Mouse (Mus musculus) CH12.LX (cell line): ENCODE data around the gene Ddost. TPM values are rescaled to one million over a fixed set of nuclear protein-coding genes. Genes with fewer than 3 reads are reported as not detected.

ENCODE experiments used
- DNase-seq: peaks from one replicate; pipeline ENCODE4 v3.0.0-alpha.2; 2013; ENCODE audit errors: extremely low read depth
- H3K27ac ChIP-seq: 2 replicates; pipeline ENCODE4 v1.5.1; 2012; ENCODE audit warnings: low read depth, mild to moderate bottlenecking, control low read depth, moderate library complexity; ENCODE audit not compliant: insufficient read depth
- H3K27me3 ChIP-seq: replicated peaks from 2 replicates; pipeline ENCODE3; 2012; ENCODE audit warnings: inconsistent platforms
- H3K36me3 ChIP-seq, 2 experiments: replicated peaks in 1 of 2; 2 replicates each; pipeline versions ENCODE3 to v1.6.1; 2012; ENCODE audit warnings: inconsistent platforms in 1 of 2, low read length in 1 of 2, mild to moderate bottlenecking in 1 of 2, mixed read lengths in 1 of 2, moderate library complexity in 1 of 2; ENCODE audit not compliant: control insufficient read depth in 1 of 2, insufficient read depth in 1 of 2
- H3K4me1 ChIP-seq, 2 experiments: 2 replicates each; pipeline ENCODE4 v1.6.1; 2012; ENCODE audit warnings: inconsistent platforms in 1 of 2, moderate library complexity in 1 of 2; ENCODE audit not compliant: insufficient read depth in 2 of 2, control insufficient read depth in 1 of 2
- H3K4me2 ChIP-seq: 2 replicates; pipeline ENCODE4 v1.6.1; 2012; ENCODE audit warnings: low read depth, mild to moderate bottlenecking, control low read depth; ENCODE audit not compliant: poor library complexity, insufficient read depth, severe bottlenecking
- H3K4me3 ChIP-seq, 3 experiments: fragments of 150-350 bp in 1 of 3; sonication (generic) in 1 of 3; replicated peaks in 1 of 3; 2 replicates each; pipeline versions ENCODE3 to v1.5.1; 2011 to 2012; ENCODE audit warnings: low read depth in 2 of 3, low read length in 2 of 3, mild to moderate bottlenecking in 2 of 3, moderate library complexity in 2 of 3, control low read depth in 1 of 3, improper control_type of control experiment in 1 of 3, inconsistent platforms in 1 of 3, mixed read lengths in 1 of 3; ENCODE audit not compliant: poor library complexity in 1 of 3
- H3K79me2 ChIP-seq: replicated peaks from 2 replicates; pipeline ENCODE4 v1.6.1; 2012; ENCODE audit warnings: mild to moderate bottlenecking, moderate library complexity; ENCODE audit not compliant: control insufficient read depth, poor library complexity, insufficient read depth, severe bottlenecking; ENCODE audit errors: extremely low read depth
- H3K9ac ChIP-seq: 2 replicates; pipeline ENCODE4 v1.6.1; 2012; ENCODE audit warnings: low read depth, mild to moderate bottlenecking, control low read depth, moderate library complexity; ENCODE audit not compliant: insufficient read depth
- H3K9me3 ChIP-seq: replicated peaks from 2 replicates; pipeline ENCODE3; 2012; ENCODE audit warnings: low read length, inconsistent platforms, mixed read lengths
- BHLHE40 ChIP-seq: IDR thresholded peaks from 2 replicates; pipeline ENCODE4 v1.6.1; 2011; ENCODE audit warnings: mild to moderate bottlenecking, low read depth, low read length, improper control_type of control experiment
- CHD1 ChIP-seq: IDR thresholded peaks from 2 replicates; pipeline ENCODE4 v1.6.1; 2012; ENCODE audit warnings: low read depth, low read length, improper control_type of control experiment, inconsistent platforms
- CHD2 ChIP-seq: IDR thresholded peaks from 2 replicates; pipeline ENCODE4 v1.6.1; 2011; ENCODE audit warnings: low read length, improper control_type of control experiment
- CTCF ChIP-seq, 2 experiments: IDR thresholded peaks in 1 of 2; conservative IDR thresholded peaks in 1 of 2; 2 replicates each; pipeline ENCODE4 v1.5.1; 2011 to 2012; ENCODE audit warnings: low read depth in 2 of 2, low read length in 2 of 2, improper control_type of control experiment in 1 of 2, inconsistent platforms in 1 of 2, mild to moderate bottlenecking in 1 of 2, moderate library complexity in 1 of 2
- E2F4 ChIP-seq: IDR thresholded peaks from 2 replicates; pipeline ENCODE4 v1.6.1; 2011; ENCODE audit warnings: low read depth, low read length, improper control_type of control experiment; ENCODE audit not compliant: insufficient replicate concordance
- ELF1 ChIP-seq: IDR thresholded peaks from 2 replicates; pipeline ENCODE4 v1.6.1; 2014; ENCODE audit warnings: low read depth, mild to moderate bottlenecking, inconsistent platforms, low read length, improper control_type of control experiment
- EP300 ChIP-seq: IDR thresholded peaks from 2 replicates; pipeline ENCODE4 v1.6.1; 2011; ENCODE audit warnings: low read length, improper control_type of control experiment
- ETS1 ChIP-seq: conservative IDR thresholded peaks from 2 replicates; pipeline ENCODE4 v1.6.1; 2012; ENCODE audit warnings: low read depth, mild to moderate bottlenecking, inconsistent platforms, low read length, improper control_type of control experiment, moderate library complexity
- GABPA ChIP-seq: IDR thresholded peaks from 2 replicates; pipeline ENCODE4 v1.6.1; 2012; ENCODE audit warnings: low read depth, low read length, improper control_type of control experiment, inconsistent platforms; ENCODE audit not compliant: insufficient replicate concordance
- HCFC1 ChIP-seq: IDR thresholded peaks from 2 replicates; pipeline ENCODE4 v1.6.1; 2012; ENCODE audit warnings: low read depth, mild to moderate bottlenecking, inconsistent platforms, low read length, improper control_type of control experiment
- IRF4 ChIP-seq: IDR thresholded peaks from 2 replicates; pipeline ENCODE4 v1.6.1; 2014; ENCODE audit warnings: low read depth, mild to moderate bottlenecking, inconsistent platforms, low read length, improper control_type of control experiment
- JUN ChIP-seq: IDR thresholded peaks from 2 replicates; pipeline ENCODE4 v1.6.1; 2011; ENCODE audit warnings: low read depth, mild to moderate bottlenecking, low read length, improper control_type of control experiment, moderate library complexity; ENCODE audit not compliant: insufficient read depth
- JUND ChIP-seq: conservative IDR thresholded peaks from 2 replicates; pipeline ENCODE4 v1.6.1; 2011; ENCODE audit warnings: low read depth, low read length, improper control_type of control experiment
- KAT2A ChIP-seq: IDR thresholded peaks from 2 replicates; pipeline ENCODE4 v1.6.1; 2012; ENCODE audit warnings: low read length, improper control_type of control experiment, inconsistent platforms; ENCODE audit not compliant: insufficient replicate concordance
- MAFK ChIP-seq: IDR thresholded peaks from 2 replicates; pipeline ENCODE4 v1.6.1; 2011; ENCODE audit warnings: low read length, improper control_type of control experiment; ENCODE audit not compliant: insufficient replicate concordance
- MAX ChIP-seq: IDR thresholded peaks from 2 replicates; pipeline ENCODE4 v1.6.1; 2011; ENCODE audit warnings: low read length, improper control_type of control experiment
- MAZ ChIP-seq: IDR thresholded peaks from 2 replicates; pipeline ENCODE4 v1.6.1; 2012; ENCODE audit warnings: low read depth, mild to moderate bottlenecking, inconsistent platforms, low read length, improper control_type of control experiment, moderate library complexity
- MEF2A ChIP-seq: IDR thresholded peaks from 2 replicates; pipeline ENCODE4 v1.6.1; 2014; ENCODE audit warnings: low read depth, mild to moderate bottlenecking, inconsistent platforms, low read length, improper control_type of control experiment, borderline replicate concordance
- MXI1 ChIP-seq: IDR thresholded peaks from 2 replicates; pipeline ENCODE4 v1.6.1; 2011; ENCODE audit warnings: mild to moderate bottlenecking, low read depth, low read length, improper control_type of control experiment
- MYC ChIP-seq: IDR thresholded peaks from 2 replicates; pipeline ENCODE4 v1.6.1; 2011; ENCODE audit warnings: low read depth, mild to moderate bottlenecking, improper control_type of control experiment, low read length
- NELFE ChIP-seq: IDR thresholded peaks from 2 replicates; pipeline ENCODE4 v1.6.1; 2011; ENCODE audit warnings: low read depth, low read length, improper control_type of control experiment
- NRF1 ChIP-seq: IDR thresholded peaks from 2 replicates; pipeline ENCODE4 v1.6.1; 2014; ENCODE audit warnings: low read depth, mild to moderate bottlenecking, inconsistent platforms, low read length, improper control_type of control experiment, moderate library complexity
- PAX5 ChIP-seq: IDR thresholded peaks from 2 replicates; pipeline ENCODE4 v1.6.1; 2012; ENCODE audit warnings: low read length, inconsistent platforms, mixed read lengths
- POLR2A ChIP-seq: IDR thresholded peaks from 2 replicates; pipeline ENCODE4 v1.6.1; 2011; ENCODE audit warnings: low read depth, mild to moderate bottlenecking, improper control_type of control experiment, low read length
- POLR2AphosphoS2 ChIP-seq: IDR thresholded peaks from 2 replicates; pipeline ENCODE4 v1.6.1; 2011; ENCODE audit warnings: low read depth, low read length, improper control_type of control experiment
- RAD21 ChIP-seq: IDR thresholded peaks from 2 replicates; pipeline ENCODE4 v1.6.1; 2011; ENCODE audit warnings: low read depth, mild to moderate bottlenecking, low read length, improper control_type of control experiment, moderate library complexity
- RCOR1 ChIP-seq: conservative IDR thresholded peaks from 2 replicates; pipeline ENCODE4 v1.6.1; 2012; ENCODE audit warnings: low read depth, mild to moderate bottlenecking, inconsistent platforms, low read length, improper control_type of control experiment
- SIN3A ChIP-seq: IDR thresholded peaks from 2 replicates; pipeline ENCODE4 v1.6.1; 2012; ENCODE audit warnings: low read length, improper control_type of control experiment, inconsistent platforms
- SMC3 ChIP-seq: IDR thresholded peaks from 2 replicates; pipeline ENCODE4 v1.6.1; 2011; ENCODE audit warnings: low read depth, low read length, improper control_type of control experiment
- TBP ChIP-seq: conservative IDR thresholded peaks from 2 replicates; pipeline ENCODE4 v1.6.1; 2011; ENCODE audit warnings: low read depth, low read length, improper control_type of control experiment
- TCF12 ChIP-seq: IDR thresholded peaks from 2 replicates; pipeline ENCODE4 v1.6.1; 2014; ENCODE audit warnings: low read depth, mild to moderate bottlenecking, inconsistent platforms, low read length, improper control_type of control experiment
- UBTF ChIP-seq: IDR thresholded peaks from 2 replicates; pipeline ENCODE4 v1.6.1; 2012; ENCODE audit warnings: low read depth, mild to moderate bottlenecking, inconsistent platforms, low read length, improper control_type of control experiment, moderate library complexity
- USF1 ChIP-seq: IDR thresholded peaks from 2 replicates; pipeline ENCODE4 v1.6.1; 2014; ENCODE audit warnings: low read depth, mild to moderate bottlenecking, inconsistent platforms, low read length, improper control_type of control experiment
- USF2 ChIP-seq: conservative IDR thresholded peaks from 2 replicates; pipeline ENCODE4 v1.6.1; 2011; ENCODE audit warnings: low read depth, low read length, improper control_type of control experiment
- ZC3H11A ChIP-seq: IDR thresholded peaks from 2 replicates; pipeline ENCODE4 v1.6.1; 2012; ENCODE audit warnings: low read depth, mild to moderate bottlenecking, inconsistent platforms, low read length, improper control_type of control experiment
- ZKSCAN1 ChIP-seq: IDR thresholded peaks from 2 replicates; pipeline ENCODE4 v1.6.1; 2012; ENCODE audit warnings: low read depth, inconsistent platforms, low read length, improper control_type of control experiment, borderline replicate concordance
- ZMIZ1 ChIP-seq: IDR thresholded peaks from 2 replicates; pipeline ENCODE4 v1.6.1; 2012; ENCODE audit warnings: low read depth, mild to moderate bottlenecking, inconsistent platforms, low read length, improper control_type of control experiment
- ZNF384 ChIP-seq: IDR thresholded peaks from 2 replicates; pipeline ENCODE4 v1.6.1; 2012; ENCODE audit warnings: low read depth, low read length, improper control_type of control experiment, inconsistent platforms
- dilution Hi-C: fragments of 300-500 bp; cut with MboI; formaldehyde crosslinking; loops from 2 replicates; pipeline ENCODE4 v1.14.3; 2020; ENCODE audit warnings: low sequenced_read_pairs; ENCODE audit not compliant: extremely low pct_unique_long_range_greater_than_20kb, extremely low pct_ligation_motif_present
- in situ Hi-C: fragments of 300-500 bp; cut with MboI; formaldehyde crosslinking; loops from 3 replicates; pipeline ENCODE4 v1.14.3; 2019; ENCODE audit warnings: low sequenced_read_pairs, low pct_ligation_motif_present, low pct_unique_long_range_greater_than_20kb, mixed read lengths
- polyA plus RNA-seq: library from polyadenylated mRNA; unstranded; fragments of >175 nt; gene quantifications from 2 replicates; pipeline ENCODE4 v1.2.1, GENCODE M21; 2012; ENCODE audit warnings: low read depth; ENCODE audit not compliant: insufficient read length
- total RNA-seq, 2 experiments: library from RNA; depleted of rRNA; stranded (reverse); fragments of 300-350 nt in 1 of 2; fragments of >200 nt in 1 of 2; gene quantifications; 2 replicates each; pipeline ENCODE4 v1.2.3; 2012 to 2014

Ddost gene
- total and polyA plus RNA-seq, 3 experiments, result 163 to 186 (median 164) TPM

DNA sequence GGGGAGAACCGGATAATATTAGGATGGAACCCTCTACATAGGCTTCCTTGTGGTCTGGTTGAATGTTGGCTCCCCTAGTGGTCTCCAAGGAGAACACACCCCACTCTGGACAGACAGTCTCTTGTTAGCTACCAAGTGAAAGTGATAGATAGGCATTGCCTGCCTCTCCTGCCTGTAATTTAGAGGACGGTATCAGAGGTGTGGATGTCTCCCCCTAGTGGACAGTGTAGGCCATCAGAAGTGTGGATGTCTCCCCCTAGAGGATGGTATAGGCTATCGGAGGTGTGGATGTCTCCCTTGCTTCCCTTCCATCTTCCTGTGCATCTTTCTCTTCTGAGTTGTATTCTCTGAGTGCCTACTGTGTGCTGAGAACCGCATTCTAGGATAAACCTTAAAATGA is 21.7 kb upstream of the Ddost start:
- peak; percentile 95 for DNase-seq
- peaks cover 20% of the 10 kb centered on the region for H3K27me3 ChIP-seq
- H3K9ac ChIP-seq, result no peak overlapping the region

DNA sequence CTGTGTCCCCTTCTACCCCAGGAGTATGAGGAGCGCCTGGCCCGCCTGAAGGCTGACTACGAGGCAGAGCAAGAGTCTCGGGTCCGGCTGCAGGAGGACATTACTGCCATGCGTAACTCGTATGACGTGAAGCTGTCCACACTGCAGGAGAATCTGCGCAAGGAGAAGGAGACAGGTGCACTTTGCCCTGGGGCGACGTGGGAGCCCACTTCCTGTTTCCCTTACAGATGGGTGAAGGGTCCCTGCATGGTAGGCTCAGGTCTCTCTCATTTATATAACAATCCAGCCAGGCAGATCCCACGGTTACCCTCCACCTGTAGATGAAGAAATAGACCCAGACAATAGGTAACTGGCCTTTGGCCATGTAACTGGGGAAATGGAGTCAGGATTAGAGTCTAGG is 18.1 kb upstream of the Ddost start:
- Histone ChIP-seq H3K79me2 (no peaks in the 10 kb centered on the region), H3K27me3 (peaks cover 10% of the 10 kb centered on the region), H3K9ac (no peak overlapping the region), H3K36me3 (no peaks in the 10 kb centered on the region), H3K27ac (no peak overlapping the region), H3K4me3 (no peak overlapping the region), H3K9me3 (peaks cover 6% of the 10 kb centered on the region), H3K4me1 (peaks cover 14 to 51% of the 10 kb centered on the region in 2 experiments), H3K4me2 (no peak overlapping the region)
- DNase-seq, result no peak
- TF ChIP-seq ZNF384 (no peak), MXI1 (no peak), RAD21 (no peak), HCFC1 (no peak), POLR2AphosphoS2 (no peak), ETS1 (no peak), ZMIZ1 (no peak), JUND (no peak), SIN3A (no peak), SMC3 (no peak), CHD2 (no peak), USF1 (no peak), ELF1 (no peak), ZC3H11A (no peak)
- in situ Hi-C loops, result no loop called here
- dilution Hi-C loops, result no loop called here

More for the DNA sequence above, 21.7 kb upstream of the Ddost start:
- H3K4me3 ChIP-seq, result no peak overlapping the region
- no peaks in the 10 kb centered on the region for H3K79me2 ChIP-seq
- no peak overlapping the region for H3K27ac ChIP-seq
- no peak overlapping the region for H3K4me2 ChIP-seq
- TF ChIP-seq GABPA (no peak), ZC3H11A (peak; percentile 26; the same call in 1 of the 2 replicates), NRF1 (no peak), POLR2AphosphoS2 (no peak), KAT2A (no peak), MYC (peak; percentile 82), CTCF (conservative IDR thresholded peaks at IDR 0.05 in 1 of 2, IDR thresholded peaks at IDR 0.05 in 1 of 2; ENCODE audit: low read depth in 2 of 2, low read length in 2 of 2) (peak; percentile 100), PAX5 (no peak), CHD1 (no peak), USF1 (no peak), MEF2A (peak; percentile 13; the same call in 1 of the 2 replicates), CHD2 (no peak), ELF1 (no peak), POLR2A (no peak), ZNF384 (peak; percentile 42; the same call in 1 of the 2 replicates), ZMIZ1 (no peak), MAZ (no peak), UBTF (no peak), RCOR1 (no peak), E2F4 (no peak), JUND (0 out of 2 replicates have a peak, but pooled peaks have one; percentile 66), MXI1 (no peak), IRF4 (no peak), HCFC1 (peak; percentile 40; the same call in 1 of the 2 replicates), NELFE (peak; percentile 95; the same call in 1 of the 2 replicates), RAD21 (peak; percentile 70), JUN (no peak), BHLHE40 (no peak), USF2 (no peak), SMC3 (peak; percentile 95), TCF12 (no peak), SIN3A (no peak), ETS1 (no peak), ZKSCAN1 (peak; percentile 54), EP300 (no peak), MAFK (no peak), MAX (0 out of 2 replicates have a peak, but pooled peaks have one; percentile 19), TBP (no peak)
- dilution Hi-C loops, result no loop called here
- in situ Hi-C loops, result no loop called here
- peaks cover 0 to 17% of the 10 kb centered on the region in 2 experiments; a peak in 2 of 4 replicates for H3K4me1 ChIP-seq
- H3K9me3 ChIP-seq, result peaks cover 6% of the 10 kb centered on the region
- H3K36me3 ChIP-seq, result no peaks in the 10 kb centered on the region
